Mouse (Mus musculus): ENCODE measurements at regions not wholly inside any gene's neighbourhood (a gene's known extent, or its start where the extent isn't known, plus 50 kb on each side); places are given as distances from the start of the nearest gene placed in this dataset.
"Not testable (repeated sequence)": the region's sequence is repeated elsewhere in the genome, so short reads cannot be mapped to it uniquely, and the experiment has no call there.

- no peak for DNase-seq (ENCODE audit: extremely low spot score in 1 of 2, low spot score in 1 of 2)
These were observed 83.8 kb downstream of the Eif4e start for GRCm38 (mm10) chr3:138609749-138610148.

GRCm38 (mm10) chr3:138612884-138613653 lies 87.1 kb downstream of the Eif4e start:
- DNase-seq (ENCODE audit: extremely low spot score in 1 of 2, low spot score in 1 of 2), result no peak

- DNase-seq (ENCODE audit: extremely low spot score in 1 of 2, low spot score in 1 of 2), result no peak
These were observed 87.7 kb downstream of the Eif4e start for GRCm38 (mm10) chr3:138613680-138614079.

GRCm38 (mm10) chr3:138614899-138615298 lies 88.9 kb downstream of the Eif4e start:
- DNase-seq (ENCODE audit: extremely low spot score in 1 of 2, low spot score in 1 of 2), result no peak

- DNase-seq (ENCODE audit: extremely low spot score in 1 of 2, low spot score in 1 of 2), result no peak
These were observed 94.3 kb downstream of the Eif4e start for GRCm38 (mm10) chr3:138620263-138620662.

- no peak for DNase-seq (ENCODE audit: extremely low spot score in 1 of 2, low spot score in 1 of 2)
These were observed 98.1 kb downstream of the Eif4e start for GRCm38 (mm10) chr3:138624128-138624527.

GRCm38 (mm10) chr3:138626230-138626629 lies 100.3 kb downstream of the Eif4e start:
- DNase-seq (ENCODE audit: extremely low spot score in 1 of 2, low spot score in 1 of 2), result no peak

GRCm38 (mm10) chr3:138630231-138630630 lies 104.3 kb downstream of the Eif4e start:
- no peak for DNase-seq (ENCODE audit: extremely low spot score in 1 of 2, low spot score in 1 of 2)

GRCm38 (mm10) chr3:138632086-138632485 lies 106.1 kb downstream of the Eif4e start:
- no peak for DNase-seq (ENCODE audit: extremely low spot score in 1 of 2, low spot score in 1 of 2)

GRCm38 (mm10) chr3:138642026-138642425 lies 100.0 kb upstream of the Tspan5 start:
- peak in 1 of 2 experiments; percentile 32 for DNase-seq (ENCODE audit: extremely low spot score in 1 of 2, low spot score in 1 of 2)

- no peak for DNase-seq (ENCODE audit: extremely low spot score in 1 of 2, low spot score in 1 of 2)
These were observed 98.1 kb upstream of the Tspan5 start for GRCm38 (mm10) chr3:138643951-138644285.

GRCm38 (mm10) chr3:138644286-138644951 lies 97.6 kb upstream of the Tspan5 start:
- no peak for DNase-seq (ENCODE audit: extremely low spot score in 1 of 2, low spot score in 1 of 2)

GRCm38 (mm10) chr3:138645320-138645719 lies 96.7 kb upstream of the Tspan5 start:
- peak in 1 of 2 experiments; percentile 20 for DNase-seq (ENCODE audit: extremely low spot score in 1 of 2, low spot score in 1 of 2)

- DNase-seq (ENCODE audit: extremely low spot score in 1 of 2, low spot score in 1 of 2), result no peak
These were observed 92.3 kb upstream of the Tspan5 start for GRCm38 (mm10) chr3:138649699-138650098.

GRCm38 (mm10) chr3:138650671-138651070 lies 91.3 kb upstream of the Tspan5 start:
- not testable (repeated sequence) for DNase-seq (ENCODE audit: extremely low spot score in 1 of 2, low spot score in 1 of 2)

GRCm38 (mm10) chr3:138651361-138652205 lies 90.4 kb upstream of the Tspan5 start:
- DNase-seq (ENCODE audit: extremely low spot score in 1 of 2, low spot score in 1 of 2), result no peak

- DNase-seq (ENCODE audit: extremely low spot score in 1 of 2, low spot score in 1 of 2), result no peak
These were observed 89.8 kb upstream of the Tspan5 start for GRCm38 (mm10) chr3:138652206-138652605.

GRCm38 (mm10) chr3:138652685-138653084 lies 89.3 kb upstream of the Tspan5 start:
- no peak for DNase-seq (ENCODE audit: extremely low spot score in 1 of 2, low spot score in 1 of 2)

GRCm38 (mm10) chr3:138653549-138654246 lies 88.3 kb upstream of the Tspan5 start:
- DNase-seq (ENCODE audit: extremely low spot score in 1 of 2, low spot score in 1 of 2), result no peak

- DNase-seq (ENCODE audit: extremely low spot score in 1 of 2, low spot score in 1 of 2), result no peak
These were observed 87.2 kb upstream of the Tspan5 start for GRCm38 (mm10) chr3:138654610-138655371.

Measured in layer of hippocampus, postnatal 25 days (tissue).